Mouse (Mus musculus) heart, embryonic 12.5 days (tissue): ENCODE data around the gene Ccdc69. TPM values are rescaled to one million over a fixed set of nuclear protein-coding genes. Genes with fewer than 3 reads are reported as not detected.

Source experiments
- ATAC-seq: fragments of 200-750 bp; cut with Nextera tagmentation; 2 replicates; pipeline ENCODE4 v1.8.0; 2017; ENCODE audit warnings: moderate TSS enrichment, moderate library complexity; ENCODE audit not compliant: insufficient number of reproducible peaks, low FRiP score
- H3K27ac ChIP-seq: fragments of 300-500 bp; sonication (generic); 2 replicates; pipeline ENCODE4 v1.5.1; 2016; ENCODE audit warnings: mild to moderate bottlenecking, moderate library complexity; ENCODE audit not compliant: poor library complexity, severe bottlenecking
- H3K27me3 ChIP-seq: fragments of 300-500 bp; sonication (generic); replicated peaks from 2 replicates; pipeline ENCODE4 v1.6.1; 2016; ENCODE audit warnings: mild to moderate bottlenecking, moderate library complexity
- H3K36me3 ChIP-seq: fragments of 300-500 bp; sonication (generic); 2 replicates; pipeline ENCODE4 v1.6.1; 2016; ENCODE audit warnings: mild to moderate bottlenecking, moderate library complexity
- H3K4me1 ChIP-seq: fragments of 300-500 bp; sonication (generic); replicated peaks from 2 replicates; pipeline ENCODE4 v1.6.1; 2016; ENCODE audit warnings: mild to moderate bottlenecking
- H3K4me2 ChIP-seq: fragments of 300-500 bp; sonication (generic); 2 replicates; pipeline ENCODE4 v1.6.1; 2016; ENCODE audit warnings: mild to moderate bottlenecking, moderate library complexity
- H3K4me3 ChIP-seq: fragments of 300-500 bp; sonication (generic); 2 replicates; pipeline ENCODE4 v1.5.1; 2016; ENCODE audit warnings: mild to moderate bottlenecking
- H3K9ac ChIP-seq: fragments of 300-500 bp; sonication (generic); 2 replicates; pipeline ENCODE4 v1.6.1; 2016; ENCODE audit warnings: mild to moderate bottlenecking, moderate library complexity
- H3K9me3 ChIP-seq: fragments of 300-500 bp; sonication (generic); replicated peaks from 2 replicates; pipeline ENCODE4 v1.6.1; 2016; ENCODE audit warnings: mild to moderate bottlenecking, moderate library complexity
- WGBS: fragments of 180-500 bp; shearing (Covaris S2); methylation state at CpG from one replicate; pipeline ENCODE4 v1.1.7; 2016; 5-methylcytosine and 5-hydroxymethylcytosine counted together
- polyA plus RNA-seq: library from polyadenylated mRNA; unstranded; fragments of >200 nt; fragmentation: Nextera tagmentation; extraction: Ambion mirVana; gene quantifications from 2 replicates; pipeline ENCODE4 v1.2.1, GENCODE M21; 2016

The Ccdc69 gene
- polyA plus RNA-seq, 1 experiment from 2014 or later = 17.5 TPM

- H3K4me2 ChIP-seq = no peak overlapping the region
- no peaks in the 10 kb centered on the region for H3K9me3 ChIP-seq
- H3K9ac ChIP-seq = no peak overlapping the region
- no peak for ATAC-seq
- peaks cover 100% of the 10 kb centered on the region for H3K36me3 ChIP-seq
- no peaks in the 10 kb centered on the region for H3K27me3 ChIP-seq
- 45% methylated on average over 6 of the region's 6 CpGs for WGBS
- H3K4me3 ChIP-seq = no peak overlapping the region
- no peak overlapping the region for H3K27ac ChIP-seq
- H3K4me1 ChIP-seq = peaks cover 7% of the 10 kb centered on the region
Observed at GRCm38 (mm10) chr11:55008230-55008629, 69.7 kb downstream of the Ccdc69 start.

GRCm38 (mm10) chr11:55005684-55006083, 72.2 kb downstream of the Ccdc69 start:
- 77% methylated on average over 5 of the region's 5 CpGs for WGBS
- H3K4me1 ChIP-seq = no peaks in the 10 kb centered on the region
- no peak overlapping the region for H3K4me2 ChIP-seq
- no peak overlapping the region for H3K4me3 ChIP-seq
- no peak overlapping the region for H3K9ac ChIP-seq
- ATAC-seq = no peak
- peaks cover 97% of the 10 kb centered on the region for H3K36me3 ChIP-seq
- H3K9me3 ChIP-seq = peaks cover 5% of the 10 kb centered on the region; the same call in 1 of the 2 replicates
- H3K27me3 ChIP-seq = no peaks in the 10 kb centered on the region
- no peak overlapping the region for H3K27ac ChIP-seq

- 80% methylated on average over 7 of the region's 7 CpGs for WGBS
- H3K36me3 ChIP-seq = peaks cover 97% of the 10 kb centered on the region
- H3K27me3 ChIP-seq = no peaks in the 10 kb centered on the region
- H3K4me3 ChIP-seq = no peak overlapping the region
- 0 out of 2 replicates have a peak, but pooled peaks cover under 1% of the 10 kb centered on the region for H3K4me1 ChIP-seq
- no peak overlapping the region for H3K9ac ChIP-seq
- no peak for ATAC-seq
- peaks cover 5% of the 10 kb centered on the region; the same call in 1 of the 2 replicates for H3K9me3 ChIP-seq
- no peak overlapping the region for H3K4me2 ChIP-seq
- no peak overlapping the region for H3K27ac ChIP-seq
Observed at GRCm38 (mm10) chr11:55004970-55005502, 72.9 kb downstream of the Ccdc69 start.

Other genes starting within 250 kb of the Ccdc69 start
- 14.5 and 20.1 TPM in 2 replicates for gene Lyrm7, start 217.2 kb downstream of the Ccdc69 start, polyA plus RNA-seq
- gene Hint1, start 211.7 kb downstream of the Ccdc69 start, polyA plus RNA-seq = 743 and 765 TPM in 2 replicates
- gene Gpx3, start 175.7 kb downstream of the Ccdc69 start, polyA plus RNA-seq = 1,404 and 1,433 TPM in 2 replicates
- gene Tnip1, start 115.2 kb downstream of the Ccdc69 start, polyA plus RNA-seq = 23.1 and 23.6 TPM in 2 replicates
- 335 and 339 TPM in 2 replicates for gene Anxa6, start 44.7 kb downstream of the Ccdc69 start, polyA plus RNA-seq
- 49.4 and 49.9 TPM in 2 replicates for gene Gm2a, start 20.0 kb upstream of the Ccdc69 start, polyA plus RNA-seq
- gene Slc36a3, start 73.6 kb upstream of the Ccdc69 start, polyA plus RNA-seq = not detected in 2 replicates
- gene Slc36a2, start 106.9 kb upstream of the Ccdc69 start, polyA plus RNA-seq = 2.8 and 3.4 TPM in 2 replicates
- 0.63 and 1.3 TPM in 2 replicates for gene Slc36a1, start 126.2 kb upstream of the Ccdc69 start, polyA plus RNA-seq